Mouse (Mus musculus) liver, adult 2 months (tissue): Measurements from ENCODE around the gene Eif2d.

Experiments
- CTCF ChIP-seq: fragments of 200-500 bp; IDR thresholded peaks from 2 replicates; pipeline ENCODE4 v1.5.1; 2011; ENCODE audit warnings: low read depth, low read length, control low read depth
- POLR2A ChIP-seq: fragments of 200-500 bp; IDR thresholded peaks from 2 replicates; pipeline ENCODE4 v1.6.1; 2011; ENCODE audit warnings: low read length, control low read depth; ENCODE audit not compliant: insufficient read depth; ENCODE audit errors: extremely low read depth

- TF ChIP-seq POLR2A = no peak
- no peak for TF ChIP-seq CTCF
Observed at GRCm38 (mm10) chr1:131173809-131174208, 20.8 kb downstream of the Eif2d start.
